Mouse (Mus musculus): Measurements from ENCODE around the gene Pkig.
A peak's percentile ranks its signal among the peaks of the same experiment; 100 is the strongest.

Pkig gene

GRCm38 (mm10) chr2:163712473-163712872, 54.3 kb downstream of the Pkig start:
- no peak for DNase-seq

GRCm38 (mm10) chr2:163712874-163713273, 54.7 kb downstream of the Pkig start:
- no peak for DNase-seq

- no peak for DNase-seq
Measured at GRCm38 (mm10) chr2:163713340-163713739, 55.2 kb downstream of the Pkig start.

GRCm38 (mm10) chr2:163716448-163716847, 58.3 kb downstream of the Pkig start:
- DNase-seq = no peak

GRCm38 (mm10) chr2:163716853-163717252, 58.7 kb downstream of the Pkig start:
- no peak for DNase-seq

- DNase-seq = no peak
Measured at GRCm38 (mm10) chr2:163718526-163718925, 60.3 kb downstream of the Pkig start.

- peak; percentile 89 to 91 for DNase-seq
Measured at GRCm38 (mm10) chr2:163718951-163719603, 60.9 kb downstream of the Pkig start.

- peak; percentile 29 to 40 for DNase-seq
Measured at GRCm38 (mm10) chr2:163719616-163720015, 61.4 kb downstream of the Pkig start.

- DNase-seq = peak; percentile 77 to 88
Measured at GRCm38 (mm10) chr2:163722550-163722949, 64.4 kb downstream of the Pkig start.

- DNase-seq = no peak
Measured at GRCm38 (mm10) chr2:163726766-163727393, 68.7 kb downstream of the Pkig start.

- DNase-seq = no peak
Measured at GRCm38 (mm10) chr2:163728300-163728699, 70.1 kb downstream of the Pkig start.

GRCm38 (mm10) chr2:163732021-163732420, 73.8 kb downstream of the Pkig start:
- DNase-seq = no peak

GRCm38 (mm10) chr2:163735163-163735562, 77.0 kb downstream of the Pkig start:
- DNase-seq = no peak

GRCm38 (mm10) chr2:163735980-163736379, 77.8 kb downstream of the Pkig start:
- no peak for DNase-seq

- no peak for DNase-seq
Measured at GRCm38 (mm10) chr2:163742656-163743055, 84.5 kb downstream of the Pkig start.

GRCm38 (mm10) chr2:163743357-163743756, 85.2 kb downstream of the Pkig start:
- DNase-seq = no peak

GRCm38 (mm10) chr2:163744801-163745570, 86.8 kb downstream of the Pkig start:
- no peak for DNase-seq

- peak; percentile 32 to 68 for DNase-seq
Measured at GRCm38 (mm10) chr2:163749647-163750611, 91.7 kb downstream of the Pkig start, which contains the start of gene Ada. TSS of gene Ada (minus strand) at chr2:163750239.

GRCm38 (mm10) chr2:163754228-163754627, 96.0 kb downstream of the Pkig start:
- DNase-seq = no peak

GRCm38 (mm10) chr2:163756723-163757122, 98.5 kb downstream of the Pkig start:
- DNase-seq = peak; percentile 32 to 49

GRCm38 (mm10) chr2:163758146-163758545, 100.0 kb downstream of the Pkig start:
- DNase-seq = no peak

GRCm38 (mm10) chr2:163760589-163760988, 102.4 kb downstream of the Pkig start:
- DNase-seq = no peak

Measured in cerebellum, postnatal 25 days (tissue).